Mouse (Mus musculus): ENCODE data around the gene Gpc2. TPM values are rescaled to one million over a fixed set of nuclear protein-coding genes. Genes with fewer than 3 reads are reported as not detected.

Gpc2 gene
- 1 to 10 TPM; 1.5 to 2.6 TPM for total RNA-seq (2021)

DNA sequence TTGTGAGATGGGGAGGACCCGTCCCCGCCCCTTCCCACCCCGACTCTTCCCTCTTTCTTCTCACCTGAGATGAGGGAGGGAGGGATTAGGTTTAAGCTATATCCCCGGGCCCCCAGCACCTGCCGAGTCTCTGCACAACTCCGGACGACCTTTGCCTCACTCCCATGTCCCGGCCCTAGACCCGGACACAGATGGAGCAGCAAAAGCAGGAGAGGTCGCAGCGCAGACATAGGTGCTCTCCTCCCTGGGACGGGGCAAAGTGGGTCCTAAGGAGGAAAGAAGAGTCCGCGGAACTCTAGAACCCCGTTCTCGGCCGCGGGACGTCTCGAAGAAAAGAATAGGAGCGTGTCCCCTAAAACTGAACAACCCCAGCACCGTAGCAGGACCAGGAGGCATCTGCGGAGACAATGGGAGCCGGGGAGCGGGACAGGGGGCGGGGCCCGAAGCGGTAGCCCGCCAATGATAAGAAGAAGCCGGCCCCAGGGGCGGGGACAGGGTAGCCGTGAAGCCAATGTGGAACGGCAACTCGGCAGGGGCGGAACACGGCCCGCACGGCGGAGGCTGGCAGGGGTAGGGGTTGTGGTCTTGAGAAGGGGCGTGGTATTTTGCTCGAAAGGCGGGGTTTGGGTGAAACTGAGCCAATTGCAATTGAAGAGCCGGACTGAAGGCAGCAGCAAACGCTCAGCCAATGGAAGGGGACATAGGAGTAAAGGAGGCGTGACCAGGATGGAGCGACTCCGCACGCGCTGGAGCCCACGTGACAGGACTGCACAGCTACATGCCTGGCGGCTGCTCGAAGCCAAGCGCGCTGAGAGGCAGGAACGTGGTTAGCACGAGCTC lies at the start of gene Gpc2, which contains the start of the genes Gm43720 and Stag3:
Gpc2 (minus strand) TSS at position 421 of the 840 bp plus-strand sequence.
Gm43720 (minus strand) TSS at position 374 of the 840 bp plus-strand sequence.
Stag3 (plus strand) TSS at position 656 of the 840 bp plus-strand sequence.
- intact Hi-C loops (cut with DNase I), result no loop called here
- peak; percentile 61 to 64 for DNase-seq (ENCODE audit: low spot score in 2 of 2)

GRCm38 (mm10) chr5:138312795-138313194 lies 33.0 kb upstream of the Gpc2 start:
- intact Hi-C loops (cut with DNase I), result no loop called here
- no peak for DNase-seq (ENCODE audit: low spot score in 2 of 2)

- no peak for DNase-seq (ENCODE audit: low spot score in 2 of 2)
- intact Hi-C loops (cut with DNase I), result no loop called here
Observed at GRCm38 (mm10) chr5:138299613-138300012, 19.8 kb upstream of the Gpc2 start.

DNA sequence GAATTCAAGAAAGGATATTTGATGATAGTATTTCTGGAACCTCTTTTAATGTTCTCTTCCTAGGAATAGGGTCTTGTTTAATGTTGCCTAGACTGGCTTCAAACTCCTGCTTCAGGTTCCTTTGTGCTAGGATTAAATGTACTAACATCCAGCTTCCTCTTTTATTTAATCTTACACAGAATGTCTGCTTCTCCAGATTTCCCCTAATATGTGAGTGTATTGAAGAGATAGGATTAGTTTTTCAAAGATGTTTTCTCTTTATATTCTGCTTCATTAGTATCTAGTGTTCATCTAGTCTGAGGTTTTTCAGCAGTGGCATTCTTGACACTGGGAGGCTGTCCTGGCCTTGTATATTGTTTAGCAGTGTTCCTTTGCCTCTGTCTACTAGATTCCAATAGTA lies 14.4 kb upstream of the Gpc2 start:
- no peak for DNase-seq (ENCODE audit: low spot score in 2 of 2)
- intact Hi-C loops (cut with DNase I), result no loop called here

DNA sequence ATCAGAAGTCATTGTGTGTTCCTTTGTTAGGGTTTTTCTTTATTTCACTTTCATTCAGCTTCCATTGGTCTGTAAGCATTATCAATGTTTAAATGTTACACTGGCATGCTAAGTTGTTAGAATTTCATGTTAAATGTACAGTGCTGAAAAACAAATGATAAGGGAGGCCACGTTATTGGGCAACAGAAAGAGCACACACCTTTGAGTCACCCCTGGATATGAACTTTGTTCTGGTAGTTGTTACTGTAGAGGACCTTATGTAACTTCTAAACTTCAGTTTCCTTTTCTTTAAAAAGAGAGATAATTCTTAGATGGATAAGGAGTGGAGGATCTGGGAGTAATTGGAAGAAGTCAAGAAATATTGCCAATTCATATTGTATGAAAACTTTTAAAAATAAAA lies 11.8 kb upstream of the Gpc2 start:
- no peak for DNase-seq (ENCODE audit: low spot score in 2 of 2)
- intact Hi-C loops (cut with DNase I), result no loop called here

DNA sequence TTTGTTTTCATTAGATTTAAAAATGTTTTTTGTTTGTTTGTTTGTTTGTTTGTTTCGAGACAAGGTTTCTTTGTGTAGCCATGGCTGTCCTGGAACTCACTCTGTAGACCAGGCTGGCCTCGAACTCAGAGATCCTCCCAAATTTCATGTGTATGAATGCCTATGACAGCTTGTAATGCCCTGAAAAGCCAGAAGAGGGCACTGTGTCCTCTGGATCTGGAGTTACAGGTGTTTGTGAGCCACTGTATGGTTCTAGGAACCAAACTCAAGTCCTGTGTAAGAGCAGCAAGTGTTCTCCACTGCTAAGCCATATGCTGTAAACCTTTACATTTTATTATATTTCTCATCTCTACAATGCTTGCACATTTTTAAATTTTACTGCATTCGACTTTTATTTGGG lies 8.1 kb upstream of the Gpc2 start:
- intact Hi-C loops (cut with DNase I), result no loop called here
- DNase-seq (ENCODE audit: low spot score in 2 of 2), result no peak

- intact Hi-C loops (cut with DNase I), result no loop called here
Observed at GRCm38 (mm10) chr5:138283540-138283939, 3.7 kb upstream of the Gpc2 start.

GRCm38 (mm10) chr5:138281798-138282197 lies 2.0 kb upstream of the Gpc2 start:
- no peak for DNase-seq (ENCODE audit: low spot score in 2 of 2)
- intact Hi-C loops (cut with DNase I), result no loop called here

More at GRCm38 (mm10) chr5:138283540-138283939, 3.7 kb upstream of the Gpc2 start:
- no peak for DNase-seq (ENCODE audit: low spot score in 2 of 2)

GRCm38 (mm10) chr5:138280829-138281228 lies 1.0 kb upstream of the Gpc2 start:
- intact Hi-C loops (cut with DNase I), result no loop called here
- no peak for DNase-seq (ENCODE audit: low spot score in 2 of 2)

- intact Hi-C loops (cut with DNase I), result no loop called here
- no peak for DNase-seq (ENCODE audit: low spot score in 2 of 2)
Observed at GRCm38 (mm10) chr5:138280425-138280768, 592 bp upstream of the Gpc2 start.

GRCm38 (mm10) chr5:138277994-138278393 lies 1.8 kb downstream of the Gpc2 start:
- DNase-seq (ENCODE audit: low spot score in 2 of 2), result no peak
- intact Hi-C loops (cut with DNase I), result no loop called here

DNA sequence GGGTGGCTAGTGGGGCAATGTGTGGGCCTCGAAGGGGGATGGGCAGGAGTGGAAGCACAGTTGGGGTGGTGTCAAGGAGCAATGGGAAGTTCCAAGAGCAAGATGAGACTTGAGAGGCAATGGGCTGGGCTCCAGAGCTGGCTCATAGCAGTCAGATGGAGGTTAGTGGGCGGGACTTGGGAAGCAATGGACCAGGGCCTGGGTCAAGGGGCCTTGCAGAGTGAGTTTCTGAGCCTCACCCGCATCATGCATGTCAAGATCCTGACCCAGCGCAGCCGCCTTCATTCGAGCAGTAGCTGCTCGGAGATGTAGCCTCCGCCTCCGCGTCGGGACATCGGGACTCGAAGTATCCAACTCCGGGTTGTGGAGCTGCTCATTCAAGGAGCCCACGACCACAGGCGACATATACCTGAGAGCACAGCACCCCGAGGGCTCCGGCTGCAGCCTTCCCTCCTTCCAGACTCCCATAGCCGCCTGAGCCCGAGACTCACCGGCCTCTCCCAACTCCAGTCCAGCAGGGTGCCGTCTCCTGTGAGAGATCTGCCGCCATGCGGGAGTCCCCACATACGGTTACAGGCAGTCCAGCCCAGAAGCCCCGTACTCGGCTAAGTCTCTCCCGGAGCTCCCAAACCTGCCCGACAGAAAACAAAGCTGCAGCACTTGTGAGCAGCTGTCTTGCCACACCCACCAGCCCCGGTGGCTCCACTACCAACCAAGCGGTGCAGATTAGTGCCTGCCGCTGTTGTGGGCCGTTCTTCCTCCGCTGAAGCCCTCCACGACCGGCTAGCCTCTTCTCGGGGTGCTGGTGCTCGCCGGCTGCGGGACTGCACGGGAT lies 4.4 kb downstream of the Gpc2 start:
- intact Hi-C loops (cut with DNase I), result no loop called here

DNA sequence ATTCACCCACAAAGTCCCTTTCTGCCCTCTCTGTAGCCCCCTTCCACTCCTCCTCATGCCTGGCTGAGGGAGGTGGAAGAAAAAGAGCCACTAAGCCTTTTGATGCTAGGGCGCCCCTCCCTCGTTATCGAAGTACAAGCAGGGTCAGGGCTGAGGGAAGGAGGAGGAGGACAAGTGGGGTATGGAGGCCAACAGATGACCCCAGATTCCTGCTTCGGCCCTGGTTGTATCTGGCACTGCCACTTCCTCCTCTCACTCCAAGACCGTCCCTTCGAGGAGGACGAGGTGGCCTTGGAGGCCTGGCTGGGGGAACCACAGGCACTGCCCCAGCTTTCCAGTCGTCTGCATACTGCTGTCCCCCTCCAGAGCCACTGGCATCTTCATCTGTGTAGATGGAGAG lies 5.6 kb downstream of the Gpc2 start:
- intact Hi-C loops (cut with DNase I), result no loop called here
- DNase-seq (ENCODE audit: low spot score in 2 of 2), result no peak

More for the DNA sequence above, 4.4 kb downstream of the Gpc2 start:
- no peak for DNase-seq (ENCODE audit: low spot score in 2 of 2)

DNA sequence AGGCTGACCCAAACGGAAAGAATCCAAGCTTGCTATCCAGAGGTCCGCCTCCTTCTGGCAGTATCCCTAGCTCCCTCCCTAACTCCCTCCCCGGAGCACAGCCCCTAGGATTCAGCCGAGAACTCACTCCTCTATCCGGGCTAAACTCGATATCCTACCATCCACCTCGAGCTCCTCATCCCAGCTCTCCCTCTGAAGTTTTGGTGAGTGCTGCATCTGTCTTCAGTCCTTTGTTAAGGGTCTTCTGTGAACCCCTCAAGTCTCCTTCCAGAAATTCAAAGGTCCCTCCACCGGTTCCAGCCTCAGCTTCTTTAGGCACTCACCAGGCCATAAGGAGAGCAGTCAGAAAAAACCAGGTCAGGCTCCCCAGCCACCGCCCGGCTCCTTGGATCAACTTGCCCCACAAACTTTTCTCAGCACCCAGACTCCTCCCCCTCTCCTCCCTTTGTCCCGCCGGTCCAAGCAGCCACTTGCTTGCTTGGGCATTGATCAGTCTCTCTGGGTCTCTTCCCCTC lies 7.3 kb downstream of the Gpc2 start, which contains the start of gene Gal3st4:
Gal3st4 (minus strand) TSS at position 432 of the 515 bp plus-strand sequence.
- DNase-seq (ENCODE audit: low spot score in 2 of 2), result no peak
- intact Hi-C loops (cut with DNase I), result no loop called here

- DNase-seq (ENCODE audit: low spot score in 2 of 2), result no peak
Observed at GRCm38 (mm10) chr5:138271232-138271631, 8.6 kb downstream of the Gpc2 start.

GRCm38 (mm10) chr5:138268980-138269379 lies 10.8 kb downstream of the Gpc2 start:
- no peak for DNase-seq (ENCODE audit: low spot score in 2 of 2)
- intact Hi-C loops (cut with DNase I), result no loop called here

More at GRCm38 (mm10) chr5:138271232-138271631, 8.6 kb downstream of the Gpc2 start:
- intact Hi-C loops (cut with DNase I), result no loop called here

DNA sequence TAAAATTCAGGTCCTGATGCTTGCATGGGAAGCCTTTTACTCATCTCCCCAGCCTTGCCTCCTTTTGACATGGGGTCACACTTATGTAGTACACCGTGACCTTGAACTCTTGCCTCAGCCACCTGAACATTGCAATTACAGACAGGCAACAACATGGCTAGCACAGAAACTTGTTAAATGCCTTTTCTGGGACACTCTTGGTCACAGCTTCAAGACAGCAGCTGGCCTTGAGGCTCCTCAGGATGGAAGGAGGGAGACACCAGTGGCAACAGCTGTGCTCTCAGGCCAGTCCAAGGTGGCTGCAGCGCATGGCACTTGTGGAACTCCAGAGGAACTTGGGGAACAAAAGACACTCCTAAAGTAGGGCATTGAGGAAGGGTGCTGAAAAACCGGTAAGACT lies 12.7 kb downstream of the Gpc2 start:
- intact Hi-C loops (cut with DNase I), result no loop called here
- DNase-seq (ENCODE audit: low spot score in 2 of 2), result no peak

DNA sequence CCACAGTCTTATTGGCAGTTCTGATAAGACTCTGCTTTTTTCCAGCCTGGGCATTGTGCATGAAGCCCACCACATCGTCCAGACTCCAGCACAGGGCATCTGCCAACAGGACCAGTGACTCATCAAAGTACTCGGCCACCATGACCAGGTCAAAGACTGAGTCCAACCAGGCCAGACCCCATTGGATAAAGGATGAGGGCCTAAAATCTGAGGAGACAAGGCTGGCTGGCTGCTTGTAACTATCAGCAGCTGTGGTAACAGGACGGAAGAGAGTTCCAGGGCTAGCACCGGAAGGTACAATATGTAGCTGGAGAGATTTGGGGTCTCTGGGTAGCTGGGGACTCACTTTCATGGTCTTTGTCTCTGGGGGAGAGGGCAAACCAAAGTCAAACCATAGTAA lies 14.1 kb downstream of the Gpc2 start:
- DNase-seq (ENCODE audit: low spot score in 2 of 2), result no peak

GRCm38 (mm10) chr5:138264207-138264578 lies 15.6 kb downstream of the Gpc2 start:
- no peak for DNase-seq (ENCODE audit: low spot score in 2 of 2)

More for the DNA sequence above, 14.1 kb downstream of the Gpc2 start:
- intact Hi-C loops (cut with DNase I), result no loop called here

More at GRCm38 (mm10) chr5:138264207-138264578, 15.6 kb downstream of the Gpc2 start:
- intact Hi-C loops (cut with DNase I), result loop anchor here (5.0 kb wide), 1 partner anchor 178 kb away; the partner anchor contains the start of gene Zfp157

Measured in left cerebral cortex, postnatal 36 days (tissue).